Mouse (Mus musculus): Measurements from ENCODE around the gene Maff.
A peak's percentile ranks its signal among the peaks of the same experiment; 100 is the strongest.

The Maff gene

GRCm38 (mm10) chr15:79346051-79346793, at the start of gene Maff:
Maff (plus strand) TSS chr15:79346621.
- no peak for DNase-seq

DNA sequence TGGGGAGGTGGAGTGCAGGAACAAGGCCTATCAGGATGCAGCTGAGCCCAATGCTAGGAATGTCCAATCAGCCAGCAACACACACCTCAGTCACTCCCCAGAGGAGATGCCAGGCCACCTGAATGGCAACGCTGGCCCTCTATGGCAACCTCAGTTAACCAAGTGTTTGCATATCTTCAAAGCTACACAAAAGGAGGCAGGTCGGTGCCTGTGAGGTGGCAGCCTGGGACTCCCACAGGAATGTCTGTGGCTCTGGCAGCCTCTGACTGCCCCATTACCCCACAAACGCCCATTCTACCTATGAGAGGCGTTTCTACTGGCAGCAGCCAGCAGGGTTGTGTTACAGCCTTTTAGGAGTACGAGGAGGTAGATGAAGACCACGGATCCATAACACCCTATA, 47.9 kb upstream of the Maff start:
- DNase-seq = no peak

DNA sequence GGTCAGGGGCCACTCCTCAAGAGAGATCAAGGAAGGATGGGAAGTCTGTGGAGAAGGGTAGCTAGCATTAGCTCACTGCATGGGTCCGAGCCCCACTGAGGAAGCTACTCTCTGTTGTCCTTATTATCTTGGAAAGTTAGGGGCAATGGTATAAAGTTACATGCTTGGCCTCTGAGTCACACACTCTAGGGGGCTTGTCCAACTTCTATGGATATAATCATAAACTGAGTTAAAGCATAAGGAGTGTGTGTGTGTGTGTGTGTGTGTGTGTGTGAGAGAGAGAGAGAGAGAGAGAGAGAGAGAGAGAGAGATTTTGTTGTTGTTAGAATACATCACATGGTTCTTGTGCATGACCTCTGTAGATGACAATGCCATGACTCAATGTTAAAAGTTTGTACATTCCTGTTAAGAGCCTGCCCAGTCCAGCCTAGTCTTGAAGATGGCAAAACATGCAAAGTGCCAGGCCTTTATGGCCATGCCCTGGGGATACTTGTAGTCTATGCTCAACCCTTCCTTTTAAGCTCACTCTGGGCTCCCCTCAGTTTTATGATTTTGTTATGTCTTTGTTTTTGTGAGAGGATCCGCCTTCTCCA, 46.8 kb upstream of the Maff start:
- DNase-seq = no peak

DNA sequence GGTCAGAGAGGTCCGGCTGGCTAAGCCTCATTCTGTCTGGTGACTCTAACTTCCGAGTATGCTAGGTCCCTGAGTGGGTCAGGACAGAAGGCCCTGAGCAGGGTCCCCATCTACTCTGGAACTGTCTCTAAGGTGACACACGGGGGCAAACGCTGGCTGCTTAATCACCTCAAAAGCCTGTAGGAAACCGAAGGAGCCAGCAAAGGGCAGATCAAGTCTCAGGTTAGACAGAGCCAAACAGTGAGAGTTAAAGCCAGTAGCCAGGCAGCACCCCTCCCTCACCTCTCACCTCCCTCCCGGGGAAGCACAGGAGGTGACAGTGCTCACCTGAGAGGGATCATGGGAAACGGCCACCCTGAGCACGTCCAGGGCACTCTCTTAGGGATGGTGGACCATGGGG, 42.7 kb upstream of the Maff start:
- DNase-seq = no peak

DNA sequence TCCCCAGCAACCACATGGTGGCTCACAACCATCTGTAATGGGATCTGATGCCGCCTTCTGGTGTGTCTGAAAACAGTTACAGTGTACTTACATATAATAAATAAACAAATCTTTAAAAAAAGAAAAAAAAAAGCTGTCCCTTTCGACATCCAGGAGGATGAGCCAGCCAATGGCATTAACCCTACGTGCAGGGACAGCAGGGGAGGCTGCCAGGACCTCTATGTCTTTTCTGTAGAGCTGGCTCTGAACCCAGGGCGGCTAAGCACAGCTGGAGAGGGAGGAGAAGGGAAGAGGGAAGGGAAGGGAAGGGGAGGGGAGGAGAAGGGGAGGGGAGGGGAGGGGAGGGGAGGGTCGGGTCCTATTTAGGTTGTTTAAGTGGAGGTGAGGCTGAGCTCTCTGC, 41.6 kb upstream of the Maff start:
- DNase-seq = no peak

GRCm38 (mm10) chr15:79306043-79306637, 40.3 kb upstream of the Maff start:
- DNase-seq = no peak

DNA sequence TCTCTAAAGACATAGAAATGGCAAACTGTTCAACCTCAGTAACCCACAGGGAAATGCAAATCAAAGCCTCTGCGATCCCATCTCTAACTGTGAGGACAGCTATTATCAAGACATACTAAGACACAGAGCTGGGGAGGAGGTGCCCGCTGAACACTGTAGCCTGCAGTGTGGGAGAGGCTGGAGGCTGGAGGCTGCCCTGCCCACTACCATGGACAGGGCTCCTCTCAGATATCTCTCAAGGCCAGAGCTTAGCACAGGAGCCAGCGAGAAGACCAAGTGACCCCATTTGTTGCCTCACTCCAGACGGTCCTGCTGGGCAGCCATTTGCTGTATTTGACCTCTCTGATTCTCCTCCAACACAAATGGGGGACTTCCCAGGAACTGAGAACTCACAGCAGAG, 38.6 kb upstream of the Maff start:
- DNase-seq = no peak

DNA sequence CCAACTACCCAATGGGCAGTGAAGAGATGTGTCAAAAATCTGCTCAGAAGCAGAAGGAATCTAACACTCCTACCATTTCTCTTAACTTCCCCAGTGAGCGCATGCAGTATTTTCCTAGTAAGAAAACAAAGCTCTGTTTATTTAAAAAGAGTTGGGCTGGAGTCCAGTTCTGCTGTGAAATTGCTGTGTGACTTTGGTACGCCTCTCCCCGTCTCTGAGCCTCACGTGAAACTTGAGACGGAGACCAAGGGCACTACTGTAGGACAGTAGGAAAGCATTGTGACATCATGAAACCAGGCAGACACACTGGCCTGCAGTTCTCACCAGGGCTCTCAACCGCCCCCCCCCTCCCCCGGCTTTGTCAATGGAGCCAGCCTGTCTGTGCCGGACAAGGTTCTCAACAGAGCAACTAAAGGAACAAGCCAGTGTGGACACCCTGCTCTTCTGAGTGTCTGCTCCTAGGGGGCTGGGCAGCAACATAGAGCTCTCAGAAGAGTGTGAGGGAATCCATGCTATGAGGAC, 32.5 kb upstream of the Maff start:
- DNase-seq = no peak

- DNase-seq = no peak
These were observed 24.7 kb upstream of the Maff start for GRCm38 (mm10) chr15:79321733-79322190.

DNA sequence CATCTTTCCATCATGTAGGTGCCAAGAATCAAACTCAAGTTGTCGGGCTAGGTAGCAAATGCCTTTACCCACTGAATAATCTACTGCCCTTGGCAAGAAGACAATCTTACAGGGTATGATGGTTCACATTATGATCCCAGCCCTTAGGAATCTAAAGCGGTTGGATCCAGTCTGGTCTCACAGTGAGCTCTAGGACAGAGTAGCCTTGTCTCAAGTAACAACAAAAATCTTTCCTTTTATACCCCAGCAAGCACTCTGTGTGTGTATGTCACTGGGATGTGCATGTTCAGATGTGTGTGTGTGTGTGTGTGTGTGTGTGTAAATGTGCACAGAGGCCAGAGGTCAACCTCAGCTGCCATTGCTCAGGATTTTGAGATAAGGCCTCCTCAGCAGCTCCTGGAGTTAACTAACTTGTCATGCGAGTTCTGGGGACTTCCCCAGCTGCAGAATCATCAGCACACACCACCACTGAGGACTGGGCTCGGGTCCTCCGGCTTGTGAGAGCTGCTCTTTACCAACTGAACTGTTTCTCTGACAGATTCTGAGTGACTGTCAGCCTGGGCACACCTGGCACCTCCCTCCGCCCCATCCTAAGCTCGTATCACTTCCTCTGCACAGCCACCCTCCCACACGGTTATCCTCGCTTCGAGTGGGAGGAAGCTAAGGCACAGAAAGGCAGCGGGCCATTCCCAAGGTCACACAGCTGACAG, 24.0 kb upstream of the Maff start:
- DNase-seq = no peak

DNA sequence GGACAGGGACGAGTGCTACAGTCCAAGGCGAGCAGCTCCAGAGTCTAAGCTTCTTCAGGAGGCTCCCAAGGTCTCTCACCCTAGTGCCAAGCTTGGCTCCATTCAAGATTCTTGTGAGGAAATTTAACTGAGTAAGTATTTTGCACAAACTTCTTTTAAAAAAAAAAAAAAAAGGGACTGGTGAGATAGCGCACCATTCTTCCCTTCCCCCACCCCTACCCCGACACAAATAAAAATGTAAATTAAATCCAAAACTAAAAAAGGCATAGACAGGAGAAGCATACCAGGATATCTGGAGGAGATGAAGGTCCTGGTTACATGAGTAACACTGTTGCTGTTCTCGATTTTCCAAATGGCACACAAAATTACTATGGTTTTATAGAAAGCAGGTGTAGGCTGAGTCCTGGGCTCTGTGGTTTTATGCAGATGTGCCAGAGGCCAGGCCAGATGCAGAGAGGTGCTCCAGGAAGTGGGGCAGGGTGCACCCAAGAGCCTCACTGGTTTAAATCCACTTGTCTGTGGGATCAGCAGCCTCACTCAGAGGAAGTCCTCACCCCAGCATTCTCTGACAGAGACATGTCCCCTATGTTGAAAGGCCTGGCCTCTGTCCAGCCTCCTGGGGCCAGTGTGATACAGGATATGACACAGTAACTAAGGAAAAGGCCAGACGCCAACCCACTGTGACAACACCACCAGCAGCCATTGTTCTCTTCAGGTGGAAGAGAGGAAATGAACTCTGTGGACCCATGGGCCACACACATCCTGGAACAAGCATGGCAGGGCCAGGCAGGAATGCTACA, 23.2 kb upstream of the Maff start:
- DNase-seq = no peak

DNA sequence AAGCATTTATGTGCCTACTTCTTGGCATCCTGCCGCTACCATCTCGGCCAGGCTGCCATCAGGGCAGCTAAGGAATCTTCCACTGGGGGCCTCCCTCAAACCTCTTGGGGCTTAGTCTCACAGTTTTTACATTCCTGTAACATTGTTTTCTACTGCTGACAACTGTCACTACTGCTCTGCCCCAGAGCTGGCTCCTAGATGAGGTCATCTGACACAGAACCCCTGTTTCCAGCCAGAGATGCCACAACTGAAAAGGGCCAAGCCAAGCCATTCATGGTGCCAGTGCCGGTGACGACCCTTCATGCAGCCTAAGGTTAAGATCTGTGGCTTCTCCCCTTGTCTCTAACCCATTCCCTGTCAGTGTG, 22.6 kb upstream of the Maff start:
- DNase-seq = no peak

DNA sequence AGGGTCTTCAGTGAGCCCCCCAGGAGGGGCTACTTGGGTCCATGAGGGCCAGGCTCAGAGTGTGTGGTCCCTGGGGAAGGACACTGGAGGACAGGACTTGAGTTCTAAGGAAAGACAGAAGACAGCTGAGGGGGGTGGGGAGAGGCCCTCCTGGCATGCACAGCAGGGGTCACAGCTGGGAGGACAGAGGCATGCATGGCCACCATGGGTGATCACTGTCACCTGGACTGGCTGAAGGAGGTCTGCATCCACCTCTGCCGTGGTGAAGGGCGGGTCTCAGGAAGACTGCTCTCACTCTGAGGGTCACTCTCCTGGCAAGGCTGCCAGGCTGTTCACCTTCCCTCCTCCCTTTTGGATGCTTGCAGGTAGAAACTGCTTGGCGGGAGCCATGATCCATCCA, 22.0 kb upstream of the Maff start:
- no peak for DNase-seq

GRCm38 (mm10) chr15:79325742-79326141, 20.7 kb upstream of the Maff start:
- DNase-seq = no peak

DNA sequence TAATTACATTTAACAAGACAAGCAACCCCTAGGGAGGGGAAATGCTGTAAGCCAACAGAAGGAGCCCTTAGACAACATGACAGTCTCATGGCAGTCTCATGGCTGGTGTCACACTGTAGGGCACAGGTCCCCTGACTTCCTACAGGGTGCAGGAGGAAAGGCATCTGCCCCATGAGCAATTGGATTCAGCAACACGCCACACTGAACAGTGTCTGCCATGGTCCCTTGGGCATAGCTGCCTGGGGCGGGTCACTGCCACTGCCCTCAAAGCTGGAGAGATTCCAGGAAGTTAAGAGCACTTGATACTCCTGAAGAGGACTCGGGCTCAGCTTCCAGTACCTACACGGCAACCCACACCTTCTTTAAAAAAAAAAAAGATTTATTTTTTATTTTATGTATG, 20.2 kb upstream of the Maff start:
- no peak for DNase-seq

DNA sequence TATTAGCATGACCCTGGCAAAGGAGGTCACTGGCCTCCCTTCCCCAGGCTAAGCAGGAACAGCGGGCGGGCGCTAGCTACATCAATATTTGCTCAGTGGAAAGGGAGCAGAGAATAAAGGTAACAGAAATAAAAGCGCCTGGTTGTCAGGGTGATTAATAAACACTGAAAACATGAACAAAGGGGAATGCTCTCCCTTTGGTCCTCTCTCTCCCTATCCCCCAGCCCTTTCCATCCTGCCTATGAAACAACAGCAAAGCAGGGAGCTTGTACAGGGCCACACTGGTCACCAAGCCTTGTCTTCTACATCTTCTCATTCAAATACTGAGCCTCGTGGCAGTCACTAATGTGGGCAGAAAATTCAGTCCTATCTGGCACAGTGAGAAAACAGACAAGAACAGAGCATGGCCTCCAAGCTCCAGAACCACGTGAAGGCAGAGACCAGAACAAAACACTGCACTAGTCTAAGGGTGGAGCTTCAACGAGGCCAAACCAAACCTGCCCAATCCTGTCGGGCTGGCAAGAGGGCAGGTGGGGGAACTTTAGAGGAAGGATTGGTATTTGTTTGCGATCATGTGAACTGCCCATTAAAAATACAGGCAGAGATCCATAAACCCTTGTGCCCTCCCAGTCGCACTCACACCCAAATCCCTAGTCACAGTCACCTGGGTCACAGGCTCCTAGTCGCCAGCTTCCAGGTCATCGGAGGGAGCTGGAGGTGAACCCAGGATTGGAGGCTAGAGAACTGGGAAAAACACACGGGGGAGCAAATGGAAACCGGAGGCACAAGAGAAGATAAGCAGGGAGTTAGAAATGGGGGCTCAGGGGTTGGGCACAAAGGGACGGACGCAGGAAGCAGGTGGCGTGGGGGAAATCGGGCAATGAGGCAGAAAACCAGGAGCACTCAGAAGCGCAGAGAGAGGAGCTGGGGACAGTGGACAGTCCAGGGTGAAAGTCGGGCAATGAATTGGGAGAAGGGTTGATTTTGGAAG, 19.2 kb upstream of the Maff start:
- peak; percentile 68 for DNase-seq

GRCm38 (mm10) chr15:79328058-79328938, 18.1 kb upstream of the Maff start, which contains the start of gene Pla2g6:
Pla2g6 (minus strand) TSS chr15:79328390.
- DNase-seq = peak; percentile 98

DNA sequence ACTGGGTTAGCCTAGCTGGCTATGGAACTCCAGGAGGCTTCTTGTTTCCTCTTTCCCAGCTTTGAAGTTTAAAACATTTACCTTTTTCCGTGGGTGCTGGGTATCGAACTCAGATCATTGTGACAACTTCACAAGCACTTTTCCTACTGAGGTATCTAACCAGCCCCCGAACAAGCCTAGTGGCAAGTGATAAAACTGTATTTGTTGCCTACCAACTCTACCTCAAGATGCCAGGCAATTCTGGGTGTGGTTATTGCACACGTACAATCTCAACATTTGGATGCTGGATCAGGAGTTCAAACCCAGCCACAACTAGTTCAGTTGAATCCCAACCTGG, 17.5 kb upstream of the Maff start:
- no peak for DNase-seq

- DNase-seq = no peak
These were observed 17.0 kb upstream of the Maff start for GRCm38 (mm10) chr15:79329346-79329978.

DNA sequence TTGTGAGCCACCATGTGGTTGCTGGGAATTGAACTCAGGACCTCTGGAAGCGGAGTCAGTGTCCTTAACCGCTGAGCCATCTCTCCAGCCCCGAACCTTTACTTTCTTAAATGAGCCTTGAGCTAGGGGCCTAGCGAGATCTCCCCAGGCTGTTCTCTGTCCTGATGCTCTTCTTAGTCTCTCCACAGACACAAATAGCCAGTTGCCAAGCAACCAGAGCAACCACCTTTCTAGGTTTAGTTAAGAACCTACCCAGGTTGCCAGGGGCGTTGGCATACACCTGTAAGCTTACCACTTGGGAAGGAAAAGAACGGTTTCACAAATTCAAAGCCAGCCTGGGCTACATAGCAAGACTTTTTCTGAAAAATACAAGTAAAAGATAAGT, 16.4 kb upstream of the Maff start:
- no peak for DNase-seq

Data from cerebellum, adult 9-10 months (tissue).